Mouse (Mus musculus): Measurements from ENCODE around the gene Cphx1. TPM values are rescaled to one million over a fixed set of nuclear protein-coding genes. Genes with fewer than 3 reads are reported as not detected.
"Not testable (repeated sequence)": the region's sequence is repeated elsewhere in the genome, so short reads cannot be mapped to it uniquely, and the experiment has no call there.

Gene Cphx1
- polyA plus RNA-seq, 1 experiment: not detected

DNA sequence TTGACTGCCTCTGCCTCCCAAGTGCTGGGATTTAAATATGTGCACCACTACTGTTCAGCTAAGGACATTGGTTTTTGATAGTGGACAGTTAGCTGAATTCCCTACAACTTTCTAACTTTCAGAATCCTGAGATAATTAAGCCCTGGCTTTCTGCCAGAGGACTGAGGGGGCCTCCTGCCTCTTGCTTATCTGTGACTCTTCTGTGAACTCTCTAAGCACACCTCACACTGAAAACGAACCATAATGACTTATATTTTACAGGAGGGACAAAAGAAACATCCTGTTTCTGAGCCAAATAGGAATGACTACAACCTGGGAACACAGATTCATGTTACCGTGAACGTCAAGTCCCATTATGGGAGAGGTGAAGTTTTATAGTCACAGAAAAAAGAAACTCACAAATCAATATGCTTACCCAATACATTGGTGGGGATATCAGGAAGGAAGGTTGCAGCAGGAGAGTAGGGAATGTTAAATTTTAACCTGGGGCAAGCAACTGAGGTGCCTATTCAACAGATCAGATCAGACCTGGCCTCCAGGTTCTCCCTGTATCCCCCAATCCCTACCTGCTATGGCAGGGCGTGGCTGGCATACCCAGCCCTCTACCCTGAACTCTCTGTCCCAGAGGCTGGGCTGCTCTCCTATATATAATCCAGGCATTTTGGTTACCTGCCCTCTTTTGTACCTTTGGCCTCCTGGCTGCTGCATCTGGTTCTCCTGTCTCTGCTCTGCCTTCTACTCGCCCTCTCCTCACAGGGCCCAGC is 1.1 kb upstream of the Cphx1 start:
- H3K4me3 ChIP-seq (ENCODE audit: control insufficient read depth, insufficient read depth, low read length); H3K27ac ChIP-seq (ENCODE audit: control insufficient read depth, insufficient read depth, low read length); H3K27me3 ChIP-seq (ENCODE audit: control insufficient read depth, insufficient read depth, low read length); H3K4me1 ChIP-seq (replicated peaks; ENCODE audit: control insufficient read depth, insufficient read depth, low read length); DNase-seq; H3K36me3 ChIP-seq (ENCODE audit: control insufficient read depth, insufficient read depth, low read length): not testable (repeated sequence)
- WGBS: no CpG with 5 or more reads among the region's 5 CpGs

GRCm38 (mm10) chr14:25957861-25958260 is 19.8 kb downstream of the Cphx1 start:
- WGBS: no CpG with 5 or more reads among the region's 3 CpGs
- H3K27ac ChIP-seq (ENCODE audit: control insufficient read depth, insufficient read depth, low read length); H3K36me3 ChIP-seq (ENCODE audit: control insufficient read depth, insufficient read depth, low read length); H3K4me3 ChIP-seq (ENCODE audit: control insufficient read depth, insufficient read depth, low read length); H3K27me3 ChIP-seq (ENCODE audit: control insufficient read depth, insufficient read depth, low read length); DNase-seq; H3K4me1 ChIP-seq (replicated peaks; ENCODE audit: control insufficient read depth, insufficient read depth, low read length): not testable (repeated sequence)

GRCm38 (mm10) chr14:25978371-25979241 is 40.5 kb downstream of the Cphx1 start, which contains the start of gene Duxbl1:
Gene Duxbl1, plus strand, starts transcription at chr14:25978577.
- not testable (repeated sequence) for H3K4me3 ChIP-seq (ENCODE audit: control insufficient read depth, insufficient read depth, low read length); H3K27ac ChIP-seq (ENCODE audit: control insufficient read depth, insufficient read depth, low read length)

DNA sequence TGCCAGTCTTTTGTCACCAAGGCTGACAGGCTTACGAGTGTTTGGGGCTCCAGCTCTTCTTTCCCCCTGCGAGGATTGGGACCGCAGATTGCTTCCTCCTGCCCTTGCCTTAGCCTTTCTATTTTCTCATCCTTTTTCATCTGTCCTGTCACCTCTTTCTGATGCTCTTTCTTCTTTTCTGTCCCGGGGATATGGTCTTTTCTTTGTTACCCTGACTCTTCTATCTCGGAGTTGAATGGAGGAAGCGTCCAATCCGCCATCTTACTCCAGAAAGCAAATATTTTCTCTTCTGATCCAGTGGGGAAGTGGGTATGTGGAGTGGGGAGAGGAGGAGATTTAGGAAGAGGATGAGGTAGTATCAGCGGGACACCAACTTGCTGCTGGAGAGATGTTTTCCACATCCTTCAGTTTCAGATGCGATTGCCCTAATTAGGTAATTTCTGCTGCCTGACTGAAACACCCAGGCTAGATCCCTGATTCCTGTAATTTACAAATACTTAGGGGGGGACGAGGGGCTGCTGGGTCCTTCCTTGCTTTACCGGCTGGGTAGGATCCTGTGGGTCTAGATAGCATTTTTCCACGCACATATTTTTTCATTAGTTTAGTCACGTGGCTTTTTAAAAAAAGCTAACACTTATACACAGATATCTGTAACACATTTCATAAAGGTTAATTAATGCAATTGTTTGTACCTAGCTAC is 41.3 kb downstream of the Cphx1 start:
- WGBS: 25% methylated on average over 10 of the region's 13 CpGs
- not testable (repeated sequence) for H3K36me3 ChIP-seq (ENCODE audit: control insufficient read depth, insufficient read depth, low read length); H3K4me3 ChIP-seq (ENCODE audit: control insufficient read depth, insufficient read depth, low read length); H3K4me1 ChIP-seq (replicated peaks; ENCODE audit: control insufficient read depth, insufficient read depth, low read length); H3K27me3 ChIP-seq (ENCODE audit: control insufficient read depth, insufficient read depth, low read length); H3K27ac ChIP-seq (ENCODE audit: control insufficient read depth, insufficient read depth, low read length)
- peak; percentile 1 for DNase-seq

More at GRCm38 (mm10) chr14:25978371-25979241, 40.5 kb downstream of the Cphx1 start, which contains the start of gene Duxbl1:
- not testable (repeated sequence) for H3K36me3 ChIP-seq (ENCODE audit: control insufficient read depth, insufficient read depth, low read length); H3K4me1 ChIP-seq (replicated peaks; ENCODE audit: control insufficient read depth, insufficient read depth, low read length); DNase-seq; H3K27me3 ChIP-seq (ENCODE audit: control insufficient read depth, insufficient read depth, low read length)
- no CpG with 5 or more reads among the region's 25 CpGs for WGBS

DNA sequence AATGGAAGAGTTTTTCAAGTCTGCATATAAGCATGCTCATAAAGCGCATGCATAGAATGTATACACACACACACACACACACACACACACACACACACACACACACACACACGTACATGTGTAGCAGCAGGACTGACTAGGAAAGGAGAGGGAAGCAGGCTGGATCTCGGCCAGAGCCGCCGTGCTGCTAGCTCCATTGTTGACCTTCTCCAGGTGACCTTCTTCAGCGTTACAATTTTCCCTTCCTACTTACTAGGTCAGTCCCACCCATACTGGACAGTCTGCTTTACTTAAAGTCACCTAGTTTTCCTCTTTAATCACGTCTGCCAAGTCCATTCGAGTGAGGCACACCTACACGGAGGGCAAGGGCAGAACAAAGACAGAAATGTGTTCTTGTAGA is 43.8 kb downstream of the Cphx1 start:
- over 99% methylated on average over 6 of the region's 9 CpGs for WGBS

More for the DNA sequence above, 43.8 kb downstream of the Cphx1 start:
- not testable (repeated sequence) for H3K36me3 ChIP-seq (ENCODE audit: control insufficient read depth, insufficient read depth, low read length); H3K27me3 ChIP-seq (ENCODE audit: control insufficient read depth, insufficient read depth, low read length); H3K27ac ChIP-seq (ENCODE audit: control insufficient read depth, insufficient read depth, low read length); DNase-seq; H3K4me3 ChIP-seq (ENCODE audit: control insufficient read depth, insufficient read depth, low read length); H3K4me1 ChIP-seq (replicated peaks; ENCODE audit: control insufficient read depth, insufficient read depth, low read length)

Other genes starting within 250 kb of the Cphx1 start
- 105 and 108 TPM in 2 replicates for gene Ppif, start 244.2 kb upstream of the Cphx1 start, polyA plus RNA-seq (2012; rRNA removed)
- gene Zcchc24, start 169.3 kb upstream of the Cphx1 start, polyA plus RNA-seq (2012; rRNA removed): 26.2 and 28.9 TPM in 2 replicates
- 113 and 122 TPM in 2 replicates for gene Anxa11, start 96.1 kb upstream of the Cphx1 start, polyA plus RNA-seq (2012; rRNA removed)
- 1.3 TPM in 1 of 2 replicates, not detected in the other for gene Plac9a, start 35.2 kb upstream of the Cphx1 start, polyA plus RNA-seq (2012; rRNA removed)
- gene Tmem254a, start 10.6 kb upstream of the Cphx1 start, polyA plus RNA-seq (2012; rRNA removed): 2.4 and 3.5 TPM in 2 replicates
- 0.54 and 0.82 TPM in 2 replicates for gene Duxbl1, start 40.3 kb downstream of the Cphx1 start, polyA plus RNA-seq (2012; rRNA removed)
- gene Gm9780, start 104.4 kb downstream of the Cphx1 start, polyA plus RNA-seq (2012; rRNA removed): 49.9 and 59.0 TPM in 2 replicates
- 19.0 and 27.1 TPM in 2 replicates for gene Tmem254c, start 129.1 kb downstream of the Cphx1 start, polyA plus RNA-seq (2012; rRNA removed)
- gene Cphx2, start 143.2 kb downstream of the Cphx1 start, polyA plus RNA-seq (2012; rRNA removed): not detected in 2 replicates
- gene Cphx3, start 144.0 kb downstream of the Cphx1 start, polyA plus RNA-seq (2012; rRNA removed): not detected in 2 replicates
- 0.22 and 1.4 TPM in 2 replicates for gene Duxbl2, start 180.0 kb downstream of the Cphx1 start, polyA plus RNA-seq (2012; rRNA removed)
- 4.3 and 12.3 TPM in 2 replicates for gene Plac9b, start 244.2 kb downstream of the Cphx1 start, polyA plus RNA-seq (2012; rRNA removed)